Mouse (Mus musculus) right cerebral cortex, adult 2 months (tissue): ENCODE results near the gene Rint1.
A peak's percentile ranks its signal among the peaks of the same experiment; 100 is the strongest.

Experiments used
- DNase-seq, 2 experiments: peaks; one replicate each; pipeline ENCODE4 v3.0.0; 2021 to 2022; ENCODE audit warnings: low spot score in 2 of 2

The Rint1 gene

GRCm38 (mm10) chr5:23787536-23788389 is at the start of gene Rint1:
Rint1 (plus strand) TSS chr5:23787711.
- peak; percentile 97 to 99 for DNase-seq

GRCm38 (mm10) chr5:23743261-23743660 is 44.2 kb upstream of the Rint1 start:
- no peak for DNase-seq

- no peak for DNase-seq
Observed at GRCm38 (mm10) chr5:23749882-23750281, 37.6 kb upstream of the Rint1 start.

- DNase-seq = no peak
Observed at GRCm38 (mm10) chr5:23755591-23755990, 31.9 kb upstream of the Rint1 start.

GRCm38 (mm10) chr5:23756368-23756767 is 31.1 kb upstream of the Rint1 start:
- no peak for DNase-seq

GRCm38 (mm10) chr5:23758633-23759032 is 28.9 kb upstream of the Rint1 start:
- DNase-seq = peak; percentile 47 to 49

- DNase-seq = no peak
Observed at GRCm38 (mm10) chr5:23762531-23762930, 25.0 kb upstream of the Rint1 start.

GRCm38 (mm10) chr5:23764557-23764956 is 23.0 kb upstream of the Rint1 start:
- peak; percentile 54 to 68 for DNase-seq

- DNase-seq = no peak
Observed at GRCm38 (mm10) chr5:23771105-23771504, 16.4 kb upstream of the Rint1 start.

- no peak for DNase-seq
Observed at GRCm38 (mm10) chr5:23774186-23774585, 13.3 kb upstream of the Rint1 start.

- no peak for DNase-seq
Observed at GRCm38 (mm10) chr5:23780516-23780915, 7.0 kb upstream of the Rint1 start.

GRCm38 (mm10) chr5:23781172-23781571 is 6.3 kb upstream of the Rint1 start:
- DNase-seq = no peak

GRCm38 (mm10) chr5:23782051-23782810 is 5.3 kb upstream of the Rint1 start:
- no peak for DNase-seq

- peak; percentile 75 to 82 for DNase-seq
Observed at GRCm38 (mm10) chr5:23782931-23783877, 4.3 kb upstream of the Rint1 start, which contains the start of gene Pus7. Pus7 (minus strand) TSS chr5:23783711.

GRCm38 (mm10) chr5:23788390-23788830 is 899 bp downstream of the Rint1 start:
- no peak for DNase-seq

GRCm38 (mm10) chr5:23789078-23789612 is 1.6 kb downstream of the Rint1 start:
- no peak for DNase-seq

GRCm38 (mm10) chr5:23792726-23793125 is 5.2 kb downstream of the Rint1 start:
- no peak for DNase-seq

GRCm38 (mm10) chr5:23814841-23815240 is 27.3 kb downstream of the Rint1 start:
- no peak for DNase-seq

GRCm38 (mm10) chr5:23816681-23817080 is 29.2 kb downstream of the Rint1 start:
- no peak for DNase-seq

- no peak for DNase-seq
Observed at GRCm38 (mm10) chr5:23822306-23822705, 34.8 kb downstream of the Rint1 start.

- no peak for DNase-seq
Observed at GRCm38 (mm10) chr5:23824171-23824733, 36.7 kb downstream of the Rint1 start.
